Mouse (Mus musculus): ENCODE data around the gene Gm49510. TPM values are rescaled to one million over a fixed set of nuclear protein-coding genes. Genes with fewer than 3 reads are reported as not detected.

Gm49510 gene
- polyA plus RNA-seq, 1 experiment from 2014 or later = 0.16 TPM

GRCm38 (mm10) chr15:78895741-78896140 lies 3.7 kb upstream of the Gm49510 start:
- Histone ChIP-seq H3K9me3 (ENCODE audit: control insufficient read depth, low read length) (no peaks in the 10 kb centered on the region), H3K27me3 (ENCODE audit: control insufficient read depth, insufficient read depth, low read length) (peaks cover 13% of the 10 kb centered on the region), H3K4me3 (replicated peaks; ENCODE audit: low read length) (no peak overlapping the region), H3K4me2 (replicated peaks) (no peak overlapping the region), H3K4me1 (replicated peaks; ENCODE audit: control insufficient read depth, insufficient read depth, low read length) (peaks cover 7% of the 10 kb centered on the region), H3K9ac (no peak overlapping the region), H3K36me3 (replicated peaks; ENCODE audit: control insufficient read depth, insufficient read depth) (peaks cover 40% of the 10 kb centered on the region), H3K27ac (no peak overlapping the region)
- 83% methylated on average over 2 of the region's 2 CpGs for WGBS
- ATAC-seq (ENCODE audit: low FRiP score) (no peak), DNase-seq (ENCODE audit: low spot score) (no peak)

- peaks cover 7% of the 10 kb centered on the region for H3K4me1 ChIP-seq (replicated peaks; ENCODE audit: control insufficient read depth, insufficient read depth, low read length)
- H3K9ac ChIP-seq = no peak overlapping the region
- peaks cover 36% of the 10 kb centered on the region for H3K36me3 ChIP-seq (replicated peaks; ENCODE audit: control insufficient read depth, insufficient read depth)
- H3K4me3 ChIP-seq (replicated peaks; ENCODE audit: low read length) = no peak overlapping the region
- H3K27me3 ChIP-seq (ENCODE audit: control insufficient read depth, insufficient read depth, low read length) = peaks cover 17% of the 10 kb centered on the region
- DNase-seq (ENCODE audit: low spot score) = no peak
- 78% methylated on average over 3 of the region's 3 CpGs for WGBS
- ATAC-seq (ENCODE audit: low FRiP score) = no peak
- H3K27ac ChIP-seq = no peak overlapping the region
- H3K4me2 ChIP-seq (replicated peaks) = no peak overlapping the region
- H3K9me3 ChIP-seq (ENCODE audit: control insufficient read depth, low read length) = no peaks in the 10 kb centered on the region
Measured at GRCm38 (mm10) chr15:78896149-78896548, 3.3 kb upstream of the Gm49510 start.

DNA sequence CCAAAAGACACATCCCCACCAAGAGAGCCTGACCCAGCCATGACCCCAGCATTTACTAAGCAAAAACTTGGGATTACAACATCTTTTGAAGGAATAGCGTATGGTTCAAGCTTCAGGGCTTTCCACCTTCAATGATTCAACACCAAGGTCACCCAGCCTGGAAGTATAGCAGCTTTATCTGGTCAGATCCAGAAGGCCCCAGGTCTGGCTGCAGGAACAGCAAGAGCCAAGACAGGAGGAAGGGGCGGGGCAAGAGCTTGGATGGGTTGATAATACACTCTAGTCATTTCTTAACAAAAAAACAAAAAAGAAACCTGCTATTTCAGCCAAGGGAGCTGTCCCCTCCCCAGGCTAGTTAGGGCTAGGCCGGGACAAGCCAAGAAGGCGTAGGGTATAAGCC lies 2.0 kb upstream of the Gm49510 start:
- DNase-seq (ENCODE audit: low spot score) = no peak
- Histone ChIP-seq H3K4me1 (replicated peaks; ENCODE audit: control insufficient read depth, insufficient read depth, low read length) (peaks cover 7% of the 10 kb centered on the region), H3K9ac (no peak overlapping the region), H3K4me3 (replicated peaks; ENCODE audit: low read length) (no peak overlapping the region), H3K9me3 (ENCODE audit: control insufficient read depth, low read length) (no peaks in the 10 kb centered on the region), H3K27me3 (ENCODE audit: control insufficient read depth, insufficient read depth, low read length) (peaks cover 17% of the 10 kb centered on the region), H3K36me3 (replicated peaks; ENCODE audit: control insufficient read depth, insufficient read depth) (peaks cover 23% of the 10 kb centered on the region), H3K27ac (no peak overlapping the region), H3K4me2 (replicated peaks) (no peak overlapping the region)
- no peak for ATAC-seq (ENCODE audit: low FRiP score)
- 92% methylated on average over 4 of the region's 4 CpGs for WGBS

GRCm38 (mm10) chr15:78898507-78899001 lies 913 bp upstream of the Gm49510 start:
- Histone ChIP-seq H3K4me2 (replicated peaks) (no peak overlapping the region), H3K27ac (no peak overlapping the region)

DNA sequence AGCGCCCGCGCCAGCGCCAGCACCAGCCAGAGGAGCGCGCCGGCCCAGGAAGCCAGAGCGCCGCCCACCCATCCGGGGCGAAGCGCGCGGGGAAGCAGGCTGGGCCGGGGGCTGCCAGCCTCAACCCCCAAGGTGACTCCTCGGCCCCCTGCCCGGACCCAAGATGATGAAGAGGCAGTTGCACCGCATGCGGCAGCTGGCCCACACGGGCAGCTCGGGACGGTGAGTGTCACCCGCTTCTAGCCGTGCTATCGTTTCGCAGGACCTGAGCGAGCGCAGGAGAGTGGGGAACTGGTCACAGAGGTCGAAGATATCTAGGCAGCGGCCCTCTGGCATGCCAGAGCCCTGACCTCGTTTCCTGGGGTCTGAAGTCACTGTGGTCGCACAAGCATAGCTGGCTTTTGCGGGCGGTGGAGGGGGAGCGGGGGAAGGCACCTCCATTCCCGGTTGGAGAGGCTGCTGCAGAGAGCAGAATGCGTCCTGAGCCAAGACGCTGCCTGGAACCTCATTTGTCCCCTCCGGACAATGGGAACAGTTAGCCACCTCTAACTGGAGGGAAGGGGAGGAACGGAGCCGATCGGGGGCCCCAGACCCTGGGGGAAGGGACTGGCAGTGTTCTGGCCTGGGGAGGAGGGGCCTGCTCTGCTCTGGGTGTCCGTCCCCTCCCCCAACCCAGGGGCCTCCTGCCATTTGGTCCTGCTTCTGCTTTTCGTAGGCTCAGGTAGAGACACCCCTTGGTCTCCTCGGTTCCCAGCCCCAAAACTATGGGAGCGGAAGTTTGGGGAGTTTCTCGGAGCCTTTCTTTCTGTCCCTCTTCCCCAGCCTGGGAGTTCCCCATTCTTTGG lies 495 bp downstream of the Gm49510 start, which contains the start of gene Sh3bp1:
Gene Sh3bp1, plus strand, starts transcription at position 29 of the 845 bp plus-strand sequence.
- Histone ChIP-seq H3K9me3 (ENCODE audit: control insufficient read depth, low read length) (no peaks in the 10 kb centered on the region), H3K27me3 (ENCODE audit: control insufficient read depth, insufficient read depth, low read length) (peaks cover 17% of the 10 kb centered on the region), H3K4me1 (replicated peaks; ENCODE audit: control insufficient read depth, insufficient read depth, low read length) (peaks cover 7% of the 10 kb centered on the region), H3K36me3 (replicated peaks; ENCODE audit: control insufficient read depth, insufficient read depth) (peaks cover 4% of the 10 kb centered on the region; the same call in 1 of the 2 replicates), H3K9ac (peak within 1 kb of the TSS; percentile 55), H3K4me3 (replicated peaks; ENCODE audit: low read length) (peak within 1 kb of the TSS; percentile 40), H3K4me2 (replicated peaks) (peak within 1 kb of the TSS; percentile 79), H3K27ac (no peak within 1 kb of the TSS)
- ATAC-seq (ENCODE audit: low FRiP score) (0 out of 2 replicates have a peak, but pooled peaks have one; percentile 11), DNase-seq (ENCODE audit: low spot score) (peak; percentile 52)
- 2% methylated on average over 33 of the region's 47 CpGs for WGBS

More at GRCm38 (mm10) chr15:78898507-78899001, 913 bp upstream of the Gm49510 start:
- no peak for DNase-seq (ENCODE audit: low spot score)
- peaks cover 7% of the 10 kb centered on the region for H3K4me1 ChIP-seq (replicated peaks; ENCODE audit: control insufficient read depth, insufficient read depth, low read length)
- H3K36me3 ChIP-seq (replicated peaks; ENCODE audit: control insufficient read depth, insufficient read depth) = peaks cover 13% of the 10 kb centered on the region
- H3K27me3 ChIP-seq (ENCODE audit: control insufficient read depth, insufficient read depth, low read length) = peaks cover 17% of the 10 kb centered on the region
- 59% methylated on average over 6 of the region's 6 CpGs for WGBS
- ATAC-seq (ENCODE audit: low FRiP score) = no peak
- no peaks in the 10 kb centered on the region for H3K9me3 ChIP-seq (ENCODE audit: control insufficient read depth, low read length)
- no peak overlapping the region for H3K4me3 ChIP-seq (replicated peaks; ENCODE audit: low read length)
- no peak overlapping the region for H3K9ac ChIP-seq

DNA sequence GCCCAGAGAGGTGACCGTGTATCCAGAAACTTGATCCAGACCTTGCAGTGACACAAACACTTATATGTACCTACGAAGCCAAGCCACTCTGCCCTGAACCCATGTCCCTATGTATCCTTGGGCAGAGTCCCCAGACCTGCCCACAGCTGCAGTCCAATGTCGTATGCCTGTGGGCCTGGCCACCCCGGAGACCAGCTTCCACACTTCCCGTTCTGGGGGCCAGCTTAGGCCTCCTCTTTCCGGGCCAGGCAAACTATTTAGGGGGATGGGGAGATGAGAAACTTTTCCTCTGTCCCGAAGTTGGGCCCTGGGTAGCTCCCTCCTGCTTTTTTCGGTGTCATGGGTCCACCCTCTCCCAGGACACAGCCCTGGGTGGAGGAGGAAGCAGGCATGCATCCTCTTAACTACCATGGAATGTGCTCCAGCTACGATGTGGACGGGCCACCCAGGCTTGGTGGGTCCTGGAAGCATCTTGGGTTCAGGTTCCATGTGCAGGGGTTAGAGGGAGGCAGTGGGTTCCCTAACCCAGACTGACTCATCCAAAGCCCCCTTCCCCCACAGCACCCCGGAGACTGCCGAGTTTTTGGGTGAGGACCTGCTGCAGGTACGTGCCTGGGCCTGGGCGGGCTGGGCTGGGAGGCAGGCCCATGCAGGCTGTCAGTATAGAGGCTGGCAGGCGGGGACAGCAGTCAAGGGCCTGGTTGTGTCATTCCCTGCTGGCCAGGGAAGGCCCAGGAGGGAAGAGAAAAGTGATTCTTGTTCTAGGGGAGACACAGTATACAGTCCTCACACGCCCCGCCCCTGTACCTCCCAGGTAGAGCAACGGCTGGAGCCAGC lies 1.3 kb downstream of the Gm49510 start:
- 28% methylated on average over 18 of the region's 18 CpGs for WGBS
- Histone ChIP-seq H3K9ac (no peak overlapping the region), H3K27ac (no peak overlapping the region), H3K4me2 (replicated peaks) (peak overlapping the region; percentile 79), H3K4me3 (replicated peaks; ENCODE audit: low read length) (peak overlapping the region; percentile 40), H3K9me3 (ENCODE audit: control insufficient read depth, low read length) (no peaks in the 10 kb centered on the region), H3K4me1 (replicated peaks; ENCODE audit: control insufficient read depth, insufficient read depth, low read length) (peaks cover 7% of the 10 kb centered on the region), H3K36me3 (replicated peaks; ENCODE audit: control insufficient read depth, insufficient read depth) (no peaks in the 10 kb centered on the region), H3K27me3 (ENCODE audit: control insufficient read depth, insufficient read depth, low read length) (peaks cover 17% of the 10 kb centered on the region)
- no peak for ATAC-seq (ENCODE audit: low FRiP score)
- no peak for DNase-seq (ENCODE audit: low spot score)

DNA sequence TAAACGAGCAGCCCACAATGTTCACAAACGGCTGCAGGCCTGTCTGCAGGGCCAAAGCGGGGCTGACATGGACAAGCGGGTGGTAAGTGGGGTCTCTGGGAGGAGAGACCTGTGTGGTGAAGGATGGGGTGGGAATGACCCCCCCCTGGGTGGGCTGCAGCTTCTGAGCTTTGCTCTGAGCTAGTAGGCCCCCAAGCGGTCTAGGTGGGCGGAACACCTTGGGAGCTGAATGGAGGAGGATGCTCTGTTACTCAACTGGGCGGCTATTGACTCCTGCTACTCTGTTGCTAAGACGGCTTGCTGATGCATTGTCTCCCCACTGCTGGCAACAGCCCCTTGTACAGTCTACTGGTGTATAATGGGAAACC lies 1.9 kb downstream of the Gm49510 start:
- no peaks in the 10 kb centered on the region for H3K36me3 ChIP-seq (replicated peaks; ENCODE audit: control insufficient read depth, insufficient read depth)
- H3K9ac ChIP-seq = no peak overlapping the region
- ATAC-seq (ENCODE audit: low FRiP score) (no peak), DNase-seq (ENCODE audit: low spot score) (no peak)
- no peaks in the 10 kb centered on the region for H3K9me3 ChIP-seq (ENCODE audit: control insufficient read depth, low read length)
- H3K4me1 ChIP-seq (replicated peaks; ENCODE audit: control insufficient read depth, insufficient read depth, low read length) = peaks cover 7% of the 10 kb centered on the region
- H3K27ac ChIP-seq = no peak overlapping the region
- H3K4me2 ChIP-seq (replicated peaks) = no peak overlapping the region
- no peak overlapping the region for H3K4me3 ChIP-seq (replicated peaks; ENCODE audit: low read length)
- H3K27me3 ChIP-seq (ENCODE audit: control insufficient read depth, insufficient read depth, low read length) = peaks cover 17% of the 10 kb centered on the region
- WGBS = 43% methylated on average over 8 of the region's 8 CpGs

- WGBS = 4% methylated on average over 2 of the region's 2 CpGs
- Histone ChIP-seq H3K4me1 (replicated peaks; ENCODE audit: control insufficient read depth, insufficient read depth, low read length) (peaks cover 7% of the 10 kb centered on the region), H3K4me2 (replicated peaks) (no peak overlapping the region), H3K4me3 (replicated peaks; ENCODE audit: low read length) (no peak overlapping the region), H3K27me3 (ENCODE audit: control insufficient read depth, insufficient read depth, low read length) (peaks cover 17% of the 10 kb centered on the region), H3K36me3 (replicated peaks; ENCODE audit: control insufficient read depth, insufficient read depth) (no peaks in the 10 kb centered on the region), H3K9ac (no peak overlapping the region), H3K9me3 (ENCODE audit: control insufficient read depth, low read length) (no peaks in the 10 kb centered on the region), H3K27ac (no peak overlapping the region)
- DNase-seq (ENCODE audit: low spot score) (peak; percentile 88), ATAC-seq (ENCODE audit: low FRiP score) (no peak)
Measured at GRCm38 (mm10) chr15:78903243-78903642, 3.8 kb downstream of the Gm49510 start.

DNA sequence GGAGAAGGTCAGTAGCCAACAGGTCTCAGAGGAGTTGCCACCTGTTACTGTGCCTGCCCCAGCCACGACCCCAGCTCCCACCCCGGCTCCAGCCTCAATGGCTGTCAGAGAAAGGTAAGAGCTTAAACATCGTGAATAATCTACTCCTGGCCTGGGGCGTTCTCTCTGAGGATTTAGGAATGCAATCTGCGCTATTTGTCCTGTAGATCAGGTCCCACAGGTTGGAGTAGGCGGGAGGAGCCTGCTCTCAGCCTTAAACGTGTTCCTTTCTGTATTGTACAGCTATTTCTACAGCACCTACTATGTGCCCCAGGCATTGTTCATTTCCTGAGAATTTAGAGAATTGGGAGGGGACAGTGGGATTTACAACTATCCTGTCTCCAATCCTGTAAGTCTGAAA lies 8.9 kb downstream of the Gm49510 start:
- Histone ChIP-seq H3K4me2 (replicated peaks) (no peak overlapping the region), H3K36me3 (replicated peaks; ENCODE audit: control insufficient read depth, insufficient read depth) (no peaks in the 10 kb centered on the region), H3K27ac (no peak overlapping the region), H3K4me3 (replicated peaks; ENCODE audit: low read length) (no peak overlapping the region), H3K9ac (no peak overlapping the region), H3K9me3 (ENCODE audit: control insufficient read depth, low read length) (no peaks in the 10 kb centered on the region), H3K4me1 (replicated peaks; ENCODE audit: control insufficient read depth, insufficient read depth, low read length) (peaks cover 5% of the 10 kb centered on the region; the same call in 1 of the 2 replicates), H3K27me3 (ENCODE audit: control insufficient read depth, insufficient read depth, low read length) (no peaks in the 10 kb centered on the region)
- WGBS = 87% methylated on average over 7 of the region's 7 CpGs
- DNase-seq (ENCODE audit: low spot score) = no peak
- no peak for ATAC-seq (ENCODE audit: low FRiP score)
